Mouse (Mus musculus) neural tube, embryonic 13.5 days (tissue): ENCODE measurements around the gene Kmt2d. TPM values are rescaled to one million over a fixed set of nuclear protein-coding genes. Genes with fewer than 3 reads are reported as not detected.

Experiments used
- ATAC-seq: fragments of 200-750 bp; cut with Nextera tagmentation; 2 replicates; pipeline ENCODE4 v1.8.0; 2017; ENCODE audit warnings: low read depth, mild to moderate bottlenecking, moderate TSS enrichment, moderate library complexity
- H3K27ac ChIP-seq: fragments of 300-500 bp; sonication (generic); replicated peaks from 2 replicates; pipeline ENCODE4 v1.5.1; 2015; ENCODE audit warnings: moderate library complexity, mild to moderate bottlenecking, inconsistent platforms
- H3K27me3 ChIP-seq: fragments of 300-500 bp; sonication (generic); 2 replicates; pipeline ENCODE4 v1.6.1; 2015; ENCODE audit warnings: mild to moderate bottlenecking, inconsistent platforms
- H3K36me3 ChIP-seq: fragments of 300-500 bp; sonication (generic); 2 replicates; pipeline ENCODE4 v1.6.1; 2015; ENCODE audit warnings: mild to moderate bottlenecking, inconsistent platforms
- H3K4me1 ChIP-seq: fragments of 300-500 bp; sonication (generic); replicated peaks from 2 replicates; pipeline ENCODE4 v1.6.1; 2015; ENCODE audit warnings: inconsistent platforms
- H3K4me2 ChIP-seq: fragments of 300-500 bp; sonication (generic); 2 replicates; pipeline ENCODE4 v1.6.1; 2015; ENCODE audit warnings: inconsistent platforms, mild to moderate bottlenecking, moderate library complexity
- H3K4me3 ChIP-seq: fragments of 300-500 bp; sonication (generic); 2 replicates; pipeline ENCODE4 v1.5.1; 2015; ENCODE audit warnings: mild to moderate bottlenecking, inconsistent platforms
- H3K9ac ChIP-seq: fragments of 300-500 bp; sonication (generic); 2 replicates; pipeline ENCODE4 v1.6.1; 2015; ENCODE audit warnings: moderate library complexity, mild to moderate bottlenecking, inconsistent platforms
- H3K9me3 ChIP-seq: fragments of 300-500 bp; sonication (generic); 2 replicates; pipeline ENCODE4 v1.6.1; 2016; ENCODE audit warnings: inconsistent platforms
- WGBS: fragments of 180-500 bp; shearing (Covaris S2); methylation state at CpG from one replicate; pipeline ENCODE4 v1.1.7; 2015; 5-methylcytosine and 5-hydroxymethylcytosine counted together
- polyA plus RNA-seq: library from polyadenylated mRNA; unstranded; fragments of >200 nt; fragmentation: Nextera tagmentation; extraction: Ambion mirVana; gene quantifications from 2 replicates; pipeline ENCODE4 v1.2.1, GENCODE M21; 2015

The Kmt2d gene
- polyA plus RNA-seq, 1 experiment from 2014 or later, result 9.7 TPM

DNA sequence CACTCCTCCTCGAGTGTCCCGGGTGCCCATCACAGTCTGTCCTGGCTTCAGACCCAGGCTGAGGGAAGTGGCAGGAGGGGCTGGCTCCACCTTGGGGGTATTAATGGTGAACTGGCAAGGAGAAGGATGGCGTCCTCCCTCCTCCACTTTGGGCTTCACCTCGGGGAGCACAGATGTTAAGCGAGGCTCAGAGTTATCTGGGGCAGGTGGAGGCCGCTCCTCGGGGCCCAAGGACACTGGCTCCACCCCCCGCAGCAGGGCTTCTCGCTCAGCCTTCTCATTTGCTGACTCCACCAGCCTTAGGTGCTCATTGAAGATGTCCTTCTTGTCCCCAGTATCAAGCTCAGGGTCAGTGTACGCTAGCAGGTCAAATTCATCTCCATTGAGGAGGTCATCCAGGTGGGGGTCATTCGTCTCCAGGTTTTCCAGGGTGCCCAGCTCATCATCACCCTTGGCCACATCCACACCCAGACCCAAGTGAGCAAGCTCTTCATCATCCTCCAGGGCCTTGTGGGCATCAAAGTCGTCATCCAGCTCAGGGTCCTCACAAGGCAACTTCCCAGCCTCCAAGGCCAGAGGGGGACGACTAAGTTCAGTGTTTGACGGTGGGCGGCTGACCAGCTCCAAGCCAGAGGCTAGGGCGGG is 20.9 kb downstream of the Kmt2d start:
- Histone ChIP-seq H3K9me3 (no peaks in the 10 kb centered on the region), H3K9ac (no peak overlapping the region), H3K27ac (no peak overlapping the region), H3K4me2 (no peak overlapping the region), H3K36me3 (peaks cover 100% of the 10 kb centered on the region), H3K4me1 (no peaks in the 10 kb centered on the region), H3K4me3 (no peak overlapping the region), H3K27me3 (no peaks in the 10 kb centered on the region)
- 92% methylated on average over 16 of the region's 16 CpGs for WGBS
- ATAC-seq, result no peak

DNA sequence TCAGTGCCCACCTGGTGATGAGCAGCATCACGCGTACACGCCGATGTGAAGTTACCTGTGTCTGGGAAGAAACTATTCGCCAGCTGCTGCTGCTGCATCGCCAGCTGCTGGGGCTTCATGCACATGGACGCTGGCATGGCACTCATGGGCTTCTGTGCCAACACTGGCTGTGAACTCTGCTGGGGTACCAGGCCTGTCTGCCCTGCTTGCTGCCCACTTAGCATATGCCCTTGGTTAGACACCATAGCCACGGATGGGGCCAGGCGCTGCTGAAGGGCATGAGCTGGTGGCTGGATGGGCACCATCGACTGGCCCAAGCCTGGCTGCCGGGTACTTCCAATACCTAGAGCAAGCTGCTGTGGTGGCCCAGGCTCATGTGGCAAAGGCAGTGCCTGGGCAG is 21.8 kb downstream of the Kmt2d start:
- no peaks in the 10 kb centered on the region for H3K4me1 ChIP-seq
- H3K27ac ChIP-seq, result no peak overlapping the region
- H3K4me3 ChIP-seq, result no peak overlapping the region
- WGBS, result 96% methylated on average over 11 of the region's 11 CpGs
- no peaks in the 10 kb centered on the region for H3K9me3 ChIP-seq
- H3K36me3 ChIP-seq, result peaks cover 100% of the 10 kb centered on the region
- no peaks in the 10 kb centered on the region for H3K27me3 ChIP-seq
- H3K4me2 ChIP-seq, result no peak overlapping the region
- no peak for ATAC-seq
- no peak overlapping the region for H3K9ac ChIP-seq

DNA sequence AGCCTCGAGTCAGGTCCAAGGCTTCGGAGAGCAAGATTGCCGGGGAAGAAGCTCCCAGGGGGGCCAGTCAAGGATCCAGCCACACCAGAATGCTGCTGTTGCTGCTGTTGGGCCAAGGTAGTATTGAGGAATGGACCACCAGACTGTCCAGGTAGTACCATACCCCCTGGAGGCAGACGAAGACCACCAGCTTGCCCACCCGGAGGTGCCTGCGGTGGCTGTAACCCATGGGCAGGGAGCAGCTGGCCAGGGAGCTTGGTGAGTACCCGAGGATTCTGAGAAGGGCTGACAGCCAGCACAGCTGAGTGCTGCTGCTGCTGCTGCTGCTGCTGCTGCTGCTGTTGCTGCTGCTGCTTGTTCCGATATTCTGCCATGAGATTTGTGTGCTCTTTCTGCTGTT is 24.9 kb downstream of the Kmt2d start:
- H3K9me3 ChIP-seq, result no peaks in the 10 kb centered on the region
- no peaks in the 10 kb centered on the region for H3K27me3 ChIP-seq
- ATAC-seq, result no peak
- H3K4me1 ChIP-seq, result no peaks in the 10 kb centered on the region
- no peak overlapping the region for H3K4me3 ChIP-seq
- H3K27ac ChIP-seq, result no peak overlapping the region
- peaks cover 100% of the 10 kb centered on the region for H3K36me3 ChIP-seq
- H3K4me2 ChIP-seq, result no peak overlapping the region
- H3K9ac ChIP-seq, result no peak overlapping the region
- 86% methylated on average over 8 of the region's 8 CpGs for WGBS

DNA sequence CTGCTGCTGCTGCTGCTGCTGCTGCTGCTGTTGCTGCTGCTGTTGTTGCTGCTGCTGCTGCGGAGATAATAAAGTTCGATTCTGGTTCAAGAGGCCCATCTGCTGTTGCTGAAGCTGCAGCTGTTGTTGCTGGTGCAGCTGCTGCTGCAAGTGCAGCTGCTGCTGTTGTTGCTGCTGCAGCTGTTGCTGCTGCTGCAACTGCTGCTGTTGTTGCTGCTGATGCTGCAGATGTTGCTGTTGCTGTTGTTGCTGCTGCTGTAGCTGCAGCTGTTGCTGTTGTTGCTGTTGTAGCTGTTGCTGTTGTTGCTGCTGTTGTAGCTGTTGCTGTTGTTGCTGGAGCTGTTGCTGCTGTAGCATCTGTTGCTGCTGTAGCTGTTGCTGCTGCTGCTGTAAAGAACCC is 25.9 kb downstream of the Kmt2d start:
- H3K9me3 ChIP-seq, result no peaks in the 10 kb centered on the region
- H3K27me3 ChIP-seq, result no peaks in the 10 kb centered on the region
- peaks cover 100% of the 10 kb centered on the region for H3K36me3 ChIP-seq
- H3K4me1 ChIP-seq, result no peaks in the 10 kb centered on the region
- H3K9ac ChIP-seq, result no peak overlapping the region
- 98% methylated on average over 2 of the region's 2 CpGs for WGBS
- no peak overlapping the region for H3K4me3 ChIP-seq
- ATAC-seq, result no peak
- H3K4me2 ChIP-seq, result no peak overlapping the region
- no peak overlapping the region for H3K27ac ChIP-seq

DNA sequence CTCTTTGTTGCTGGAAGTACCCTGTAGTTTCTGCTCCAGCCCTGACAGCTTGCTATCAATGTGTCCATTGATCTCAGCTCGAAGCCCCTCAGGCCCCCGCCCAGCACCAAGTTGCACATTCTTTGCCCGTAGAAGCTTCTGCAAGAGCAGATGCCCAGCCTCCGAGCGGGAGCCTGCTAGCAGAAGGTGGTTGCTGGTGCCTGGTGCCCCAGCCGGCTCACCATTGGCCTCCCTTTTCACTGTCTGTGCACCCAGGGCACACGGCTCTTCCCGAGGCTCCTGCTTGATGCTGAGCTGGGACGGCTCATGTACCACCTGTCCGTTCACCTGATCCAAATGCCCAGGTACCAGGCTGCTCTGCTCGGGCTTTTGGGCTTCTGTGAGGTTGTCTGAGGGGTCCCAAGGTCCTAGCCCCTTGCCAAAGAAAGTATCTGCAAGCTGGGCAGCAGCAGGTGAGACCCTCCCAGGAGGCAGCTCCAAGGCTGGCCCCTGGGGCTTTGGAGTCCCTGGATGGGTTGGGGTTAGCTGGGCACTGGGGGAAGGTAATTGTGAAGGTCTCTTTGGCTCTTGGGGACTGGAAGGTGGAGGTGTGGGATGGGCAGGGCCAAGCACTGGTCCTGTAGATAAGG is 27.3 kb downstream of the Kmt2d start:
- ATAC-seq, result no peak
- Histone ChIP-seq H3K4me1 (no peaks in the 10 kb centered on the region), H3K9me3 (no peaks in the 10 kb centered on the region), H3K4me3 (no peak overlapping the region), H3K27me3 (no peaks in the 10 kb centered on the region), H3K36me3 (peaks cover 100% of the 10 kb centered on the region), H3K27ac (no peak overlapping the region), H3K4me2 (no peak overlapping the region), H3K9ac (no peak overlapping the region)
- 92% methylated on average over 11 of the region's 11 CpGs for WGBS

DNA sequence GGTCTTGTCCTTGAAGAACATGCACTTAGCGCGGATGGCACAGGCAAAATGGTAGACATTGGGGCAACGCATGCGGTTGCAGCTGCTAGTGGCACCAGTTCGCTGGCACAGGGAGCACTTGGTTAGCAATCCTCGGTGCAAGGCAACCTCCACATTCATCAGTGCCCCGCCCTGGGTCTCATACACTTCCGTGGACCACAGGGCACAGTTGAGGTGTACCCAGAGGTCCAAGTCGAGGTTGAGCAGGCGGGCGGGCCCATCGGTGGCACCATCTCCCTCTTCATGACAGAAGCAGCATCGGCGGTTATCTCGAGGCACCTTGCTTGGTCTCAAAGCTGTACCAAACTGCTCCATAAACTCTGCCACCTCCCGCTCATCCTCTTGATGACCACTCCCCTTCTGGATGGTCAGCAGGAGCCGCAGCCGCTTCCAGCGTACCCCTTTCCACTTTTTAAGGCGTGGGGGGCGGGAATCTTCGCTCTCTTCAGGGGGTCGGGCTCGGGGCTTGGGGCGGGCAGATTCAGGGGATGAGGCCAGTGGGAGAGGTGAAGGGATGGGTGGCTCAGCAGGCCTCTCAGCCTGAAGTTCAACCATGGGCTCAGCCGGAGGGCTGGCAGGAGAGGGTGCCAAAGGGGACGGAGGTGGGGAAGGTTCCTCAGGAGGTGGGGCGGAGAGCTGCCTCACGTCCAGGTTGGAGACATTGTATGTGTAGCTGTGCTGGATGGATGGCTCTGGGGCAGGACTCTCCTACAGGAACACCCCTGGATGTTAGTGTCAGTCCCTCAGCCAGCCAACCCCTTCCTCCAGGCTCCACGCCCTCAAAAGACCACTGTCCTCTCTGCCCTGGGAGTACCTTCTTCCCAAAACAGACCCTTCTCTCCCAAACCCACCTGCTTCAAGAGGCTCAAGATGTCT is 31.1 kb downstream of the Kmt2d start:
- Histone ChIP-seq H3K4me2 (no peak overlapping the region), H3K36me3 (peaks cover 100% of the 10 kb centered on the region), H3K4me1 (no peaks in the 10 kb centered on the region), H3K4me3 (no peak overlapping the region), H3K27me3 (no peaks in the 10 kb centered on the region), H3K9ac (no peak overlapping the region), H3K9me3 (no peaks in the 10 kb centered on the region), H3K27ac (no peak overlapping the region)
- WGBS, result 95% methylated on average over 30 of the region's 30 CpGs
- ATAC-seq, result no peak

DNA sequence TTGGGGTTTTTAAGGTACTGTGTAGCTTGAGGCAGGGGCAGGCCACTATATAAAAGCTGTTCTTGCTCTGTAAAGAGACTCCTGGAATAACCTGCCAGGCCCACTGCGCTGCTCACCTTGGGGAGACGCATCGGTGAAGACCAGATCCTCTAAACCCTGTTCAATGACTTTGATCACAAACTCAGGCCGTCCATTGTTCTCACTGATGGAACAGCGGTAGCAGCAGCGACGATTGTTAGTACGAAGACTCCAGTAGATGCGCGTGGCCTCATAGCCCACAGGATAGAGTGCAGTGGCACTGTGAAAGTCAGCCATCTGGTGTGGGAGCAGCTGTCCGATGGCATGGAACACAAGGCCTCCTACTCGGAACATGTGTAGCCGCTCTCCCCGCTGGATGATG is 31.8 kb downstream of the Kmt2d start:
- peaks cover 100% of the 10 kb centered on the region for H3K36me3 ChIP-seq
- ATAC-seq, result no peak
- WGBS, result 93% methylated on average over 14 of the region's 14 CpGs
- no peaks in the 10 kb centered on the region for H3K4me1 ChIP-seq
- H3K9me3 ChIP-seq, result no peaks in the 10 kb centered on the region
- H3K4me2 ChIP-seq, result no peak overlapping the region
- H3K4me3 ChIP-seq, result no peak overlapping the region
- no peak overlapping the region for H3K9ac ChIP-seq
- H3K27ac ChIP-seq, result no peak overlapping the region
- H3K27me3 ChIP-seq, result no peaks in the 10 kb centered on the region

DNA sequence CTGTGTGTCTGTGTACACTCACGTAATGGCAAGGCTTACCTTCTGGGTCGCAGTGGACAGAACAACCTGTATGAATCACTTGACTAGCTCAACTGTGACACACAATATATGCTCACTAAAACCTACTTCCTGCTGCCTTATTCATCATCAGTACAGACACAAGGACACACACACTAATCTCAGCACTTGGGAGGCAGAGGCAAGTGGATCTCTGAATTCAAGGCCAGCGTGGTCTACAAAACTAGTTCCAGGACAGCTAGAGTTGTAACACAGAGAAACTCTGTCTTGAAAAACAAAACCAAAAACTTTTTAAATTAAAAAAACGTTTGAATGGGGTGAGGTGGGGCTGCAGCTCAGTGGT is 33.3 kb downstream of the Kmt2d start:
- WGBS, result 78% methylated on average over 4 of the region's 4 CpGs
- H3K4me3 ChIP-seq, result no peak overlapping the region

DNA sequence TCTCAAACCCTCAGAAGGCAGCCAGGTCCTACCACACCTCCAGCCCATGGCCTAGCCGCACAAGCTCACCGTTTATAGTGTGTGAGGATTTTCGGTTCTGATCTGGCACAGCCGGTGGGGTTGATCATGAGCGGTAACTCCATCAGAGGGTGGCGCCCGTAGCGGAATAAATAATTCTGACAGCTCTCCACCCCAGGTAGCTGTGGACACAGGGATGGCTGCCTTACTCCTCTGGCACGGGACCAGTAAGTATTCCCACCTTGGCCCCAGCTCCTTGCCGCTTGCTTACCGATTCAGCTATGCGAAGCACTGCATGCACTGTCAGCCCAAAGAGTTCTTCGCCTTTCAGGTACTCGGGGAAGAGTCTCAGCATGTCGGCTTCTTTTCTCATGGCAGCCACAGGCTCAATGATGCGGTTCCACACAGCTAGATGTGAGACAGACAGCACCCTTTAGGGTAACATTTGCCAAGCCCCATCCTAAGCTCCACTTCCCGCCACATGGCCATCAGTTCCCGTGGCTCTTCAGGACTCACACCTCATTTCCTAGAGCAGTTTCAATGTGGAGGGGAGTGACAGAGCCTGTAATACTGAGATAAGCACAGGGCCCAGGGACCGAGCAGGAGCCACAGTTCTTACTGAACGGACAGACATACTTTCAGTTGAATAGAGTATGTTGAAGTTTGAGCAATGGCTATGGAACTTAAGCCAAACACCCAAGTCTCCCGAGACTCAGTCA is 33.8 kb downstream of the Kmt2d start:
- Histone ChIP-seq H3K27me3 (no peaks in the 10 kb centered on the region), H3K9ac (no peak overlapping the region), H3K27ac (no peak overlapping the region), H3K36me3 (peaks cover 96% of the 10 kb centered on the region), H3K4me2 (no peak overlapping the region), H3K4me3 (no peak overlapping the region), H3K4me1 (peaks cover under 1% of the 10 kb centered on the region), H3K9me3 (no peaks in the 10 kb centered on the region)
- WGBS, result 93% methylated on average over 21 of the region's 21 CpGs
- ATAC-seq, result no peak

More for the DNA sequence above, 33.3 kb downstream of the Kmt2d start:
- Histone ChIP-seq H3K27me3 (no peaks in the 10 kb centered on the region), H3K9me3 (no peaks in the 10 kb centered on the region), H3K4me2 (no peak overlapping the region), H3K4me1 (no peaks in the 10 kb centered on the region), H3K27ac (no peak overlapping the region), H3K36me3 (peaks cover 99% of the 10 kb centered on the region), H3K9ac (no peak overlapping the region)
- no peak for ATAC-seq

DNA sequence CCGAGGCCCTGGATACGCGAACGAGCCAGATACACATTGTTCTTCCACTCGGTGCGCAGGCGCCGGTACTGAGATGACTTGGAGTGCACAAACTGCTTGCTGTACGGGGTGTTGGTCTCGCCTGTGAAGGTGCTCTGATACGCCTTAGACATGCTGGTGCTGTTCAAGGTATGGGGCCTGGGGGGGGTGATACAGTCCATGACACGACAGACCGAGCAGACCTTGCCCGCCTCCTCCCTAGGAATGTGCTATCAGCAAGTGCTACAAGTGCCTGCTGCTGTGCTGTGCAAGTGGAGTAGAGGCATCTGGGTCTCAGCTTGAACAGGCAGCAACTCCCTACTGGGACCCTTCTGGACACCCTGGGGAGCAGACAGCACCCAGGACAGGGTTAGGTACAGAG is 35.7 kb downstream of the Kmt2d start:
- Histone ChIP-seq H3K27ac (no peak overlapping the region), H3K9ac (no peak overlapping the region), H3K9me3 (no peaks in the 10 kb centered on the region), H3K27me3 (no peaks in the 10 kb centered on the region), H3K4me3 (no peak overlapping the region), H3K4me2 (no peak overlapping the region), H3K4me1 (peaks cover 7% of the 10 kb centered on the region), H3K36me3 (peaks cover 77% of the 10 kb centered on the region)
- WGBS, result 93% methylated on average over 14 of the region's 14 CpGs
- no peak for ATAC-seq

DNA sequence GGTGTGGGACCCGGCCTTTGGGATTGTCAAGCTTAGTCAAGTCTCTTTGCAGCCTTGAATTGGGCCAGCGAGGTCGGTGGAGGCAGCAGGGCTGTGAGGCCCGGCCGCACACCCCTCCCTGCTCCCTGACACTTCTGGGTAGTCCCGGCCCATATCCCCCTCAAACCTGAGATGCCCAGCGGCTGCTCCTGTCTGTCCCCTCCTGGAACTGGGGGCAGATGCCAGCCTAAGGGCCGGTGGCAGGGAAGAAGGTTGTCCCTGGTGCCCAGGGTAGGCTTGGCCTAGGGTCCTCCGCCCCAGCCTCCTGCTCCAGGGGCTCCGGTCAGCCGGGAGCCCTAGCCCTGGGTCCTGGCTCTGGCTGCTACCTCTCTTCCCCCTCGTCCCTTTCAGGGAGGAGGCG is 36.9 kb downstream of the Kmt2d start:
- WGBS, result 88% methylated on average over 13 of the region's 13 CpGs

DNA sequence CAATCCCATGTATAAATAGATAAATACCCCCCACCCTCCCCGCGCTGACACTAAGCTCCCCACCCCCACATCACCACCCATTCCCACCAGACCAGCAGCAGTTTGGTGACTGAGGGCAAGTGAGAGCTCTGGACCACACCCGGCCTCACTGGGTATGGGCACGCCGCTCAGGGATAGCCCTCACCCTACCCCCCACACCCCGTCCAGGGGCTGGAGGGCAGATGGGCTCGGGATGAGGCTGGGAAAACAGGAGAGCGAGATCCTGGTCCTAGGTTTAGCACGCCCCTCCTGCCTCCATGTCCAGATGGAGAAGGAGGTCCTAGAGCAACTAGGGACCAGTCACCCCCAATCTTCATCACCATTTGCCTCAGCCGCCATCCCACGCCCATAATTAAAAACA is 37.7 kb downstream of the Kmt2d start:
- Histone ChIP-seq H3K9me3 (no peaks in the 10 kb centered on the region), H3K27ac (no peak overlapping the region), H3K9ac (no peak overlapping the region), H3K27me3 (no peaks in the 10 kb centered on the region), H3K4me2 (no peak overlapping the region), H3K36me3 (peaks cover 57% of the 10 kb centered on the region), H3K4me1 (peaks cover 21% of the 10 kb centered on the region), H3K4me3 (no peak overlapping the region)
- WGBS, result 91% methylated on average over 11 of the region's 11 CpGs
- no peak for ATAC-seq

More for the DNA sequence above, 36.9 kb downstream of the Kmt2d start:
- Histone ChIP-seq H3K9ac (no peak overlapping the region), H3K4me1 (peaks cover 19% of the 10 kb centered on the region), H3K4me2 (no peak overlapping the region), H3K36me3 (peaks cover 64% of the 10 kb centered on the region), H3K27me3 (no peaks in the 10 kb centered on the region), H3K4me3 (no peak overlapping the region), H3K9me3 (no peaks in the 10 kb centered on the region), H3K27ac (no peak overlapping the region)
- no peak for ATAC-seq
